Mouse (Mus musculus): Measurements from ENCODE around the gene Prr15l. TPM values are rescaled to one million over a fixed set of nuclear protein-coding genes. Genes with fewer than 3 reads are reported as not detected.

The Prr15l gene
- polyA plus RNA-seq, 2 experiments: 2.8 to 4.9 TPM

GRCm38 (mm10) chr11:96938426-96938800 is 10.5 kb downstream of the Prr15l start:
- no peaks in the 10 kb centered on the region for H3K9me3 ChIP-seq (ENCODE audit: control insufficient read depth, low read length)
- H3K4me1 ChIP-seq (replicated peaks; ENCODE audit: control insufficient read depth in 2 of 2, insufficient read depth in 2 of 2, low read length in 1 of 2): peaks cover 56 to 76% of the 10 kb centered on the region in 2 experiments
- peak overlapping the region; percentile 70 for H3K4me2 ChIP-seq (ENCODE audit: low read depth)
- WGBS (ENCODE audit: insufficient replicate concordance): 81% methylated on average over 6 of the region's 6 CpGs
- H3K27ac ChIP-seq: peak overlapping the region; percentile 100
- H3K9ac ChIP-seq (replicated peaks): peak overlapping the region; percentile 99
- peaks cover 65% of the 10 kb centered on the region for H3K36me3 ChIP-seq (replicated peaks; ENCODE audit: control insufficient read depth, insufficient read depth, low read depth)
- TF ChIP-seq EP300 (IDR thresholded peaks at IDR 0.05; ENCODE audit: low read depth) (no peak), CTCF (IDR thresholded peaks at IDR 0.05; ENCODE audit: low read depth) (no peak)
- peak overlapping the region in 1 of 2 experiments; percentile 95; a peak in 2 of 4 replicates for H3K4me3 ChIP-seq (ENCODE audit: insufficient read depth in 1 of 2, low read depth in 2 of 2, low read length in 2 of 2)
- no peaks in the 10 kb centered on the region for H3K27me3 ChIP-seq (ENCODE audit: control insufficient read depth, insufficient read depth, low read length)
- ATAC-seq (ENCODE audit: insufficient read depth): no peak
- no peak for DNase-seq (ENCODE audit: low read depth in 3 of 3, low spot score in 3 of 3)

- ATAC-seq (ENCODE audit: insufficient read depth) (peak; percentile 14), DNase-seq (ENCODE audit: low read depth in 3 of 3, low spot score in 3 of 3) (peak; percentile 78)
- H3K27ac ChIP-seq: peak overlapping the region; percentile 100
- peak overlapping the region; percentile 70 for H3K4me2 ChIP-seq (ENCODE audit: low read depth)
- no peaks in the 10 kb centered on the region for H3K27me3 ChIP-seq (ENCODE audit: control insufficient read depth, insufficient read depth, low read length)
- peak; percentile 84 for TF ChIP-seq EP300 (IDR thresholded peaks at IDR 0.05; ENCODE audit: low read depth)
- TF ChIP-seq CTCF (IDR thresholded peaks at IDR 0.05; ENCODE audit: low read depth): peak; percentile 16; the same call in 1 of the 2 replicates
- peak overlapping the region; percentile 99 for H3K9ac ChIP-seq (replicated peaks)
- no peaks in the 10 kb centered on the region for H3K9me3 ChIP-seq (ENCODE audit: control insufficient read depth, low read length)
- 43% methylated on average over 16 of the region's 16 CpGs for WGBS (ENCODE audit: insufficient replicate concordance)
- H3K4me1 ChIP-seq (replicated peaks; ENCODE audit: control insufficient read depth in 2 of 2, insufficient read depth in 2 of 2, low read length in 1 of 2): peaks cover 51 to 60% of the 10 kb centered on the region in 2 experiments
- H3K4me3 ChIP-seq (ENCODE audit: insufficient read depth in 1 of 2, low read depth in 2 of 2, low read length in 2 of 2): peak overlapping the region; percentile 85 to 95
- peaks cover 66% of the 10 kb centered on the region for H3K36me3 ChIP-seq (replicated peaks; ENCODE audit: control insufficient read depth, insufficient read depth, low read depth)
Observed at GRCm38 (mm10) chr11:96940578-96941465, 12.9 kb downstream of the Prr15l start.

GRCm38 (mm10) chr11:96941989-96942590 is 14.2 kb downstream of the Prr15l start:
- TF ChIP-seq CTCF (IDR thresholded peaks at IDR 0.05; ENCODE audit: low read depth) (no peak), EP300 (IDR thresholded peaks at IDR 0.05; ENCODE audit: low read depth) (peak; percentile 93)
- peak overlapping the region; percentile 71 to 95 for H3K4me3 ChIP-seq (ENCODE audit: insufficient read depth in 1 of 2, low read depth in 2 of 2, low read length in 2 of 2)
- peak overlapping the region; percentile 99 for H3K9ac ChIP-seq (replicated peaks)
- peak; percentile 83 to 88 (median 86) for DNase-seq (ENCODE audit: low read depth in 3 of 3, low spot score in 3 of 3)
- peak; percentile 64 for ATAC-seq (ENCODE audit: insufficient read depth)
- WGBS (ENCODE audit: insufficient replicate concordance): 27% methylated on average over 6 of the region's 6 CpGs
- H3K27me3 ChIP-seq (ENCODE audit: control insufficient read depth, insufficient read depth, low read length): no peaks in the 10 kb centered on the region
- peak overlapping the region; percentile 100 for H3K27ac ChIP-seq
- no peaks in the 10 kb centered on the region for H3K9me3 ChIP-seq (ENCODE audit: control insufficient read depth, low read length)
- peak overlapping the region; percentile 70 for H3K4me2 ChIP-seq (ENCODE audit: low read depth)
- H3K4me1 ChIP-seq (replicated peaks; ENCODE audit: control insufficient read depth in 2 of 2, insufficient read depth in 2 of 2, low read length in 1 of 2): peaks cover 55 to 59% of the 10 kb centered on the region in 2 experiments
- H3K36me3 ChIP-seq (replicated peaks; ENCODE audit: control insufficient read depth, insufficient read depth, low read depth): peaks cover 60% of the 10 kb centered on the region

GRCm38 (mm10) chr11:96943746-96944304 is 15.9 kb downstream of the Prr15l start, which contains the start of gene Pnpo:
Pnpo (minus strand) TSS chr11:96943986.
- Histone ChIP-seq H3K27me3 (ENCODE audit: control insufficient read depth, insufficient read depth, low read length) (no peaks in the 10 kb centered on the region), H3K27ac (peak within 1 kb of the TSS; percentile 100), H3K9ac (replicated peaks) (peak within 1 kb of the TSS; percentile 99), H3K36me3 (replicated peaks; ENCODE audit: control insufficient read depth, insufficient read depth, low read depth) (peaks cover 49% of the 10 kb centered on the region), H3K4me2 (ENCODE audit: low read depth) (peak within 1 kb of the TSS; percentile 70), H3K9me3 (ENCODE audit: control insufficient read depth, low read length) (no peaks in the 10 kb centered on the region), H3K4me3 (ENCODE audit: insufficient read depth in 1 of 2, low read depth in 2 of 2, low read length in 2 of 2) (peak within 1 kb of the TSS; percentile 87 to 95), H3K4me1 (replicated peaks; ENCODE audit: control insufficient read depth in 2 of 2, insufficient read depth in 2 of 2, low read length in 1 of 2) (peaks cover 50 to 58% of the 10 kb centered on the region in 2 experiments)
- DNase-seq (ENCODE audit: low read depth in 3 of 3, low spot score in 3 of 3): peak; percentile 98 to 99 (median 99)
- under 1% methylated on average over 29 of the region's 29 CpGs for WGBS (ENCODE audit: insufficient replicate concordance)
- ATAC-seq (ENCODE audit: insufficient read depth): peak; percentile 82
- peak; percentile 43 for TF ChIP-seq EP300 (IDR thresholded peaks at IDR 0.05; ENCODE audit: low read depth)
- TF ChIP-seq CTCF (IDR thresholded peaks at IDR 0.05; ENCODE audit: low read depth): no peak

Data from liver, embryonic 14.5 days (tissue).